Mouse (Mus musculus): ENCODE measurements around the gene Fbxw26. TPM values are rescaled to one million over a fixed set of nuclear protein-coding genes. Genes with fewer than 3 reads are reported as not detected.
A peak's percentile ranks its signal among the peaks of the same experiment; 100 is the strongest.
"Not testable (repeated sequence)": the region's sequence is repeated elsewhere in the genome, so short reads cannot be mapped to it uniquely, and the experiment has no call there.

The Fbxw26 gene
- not detected in 2 replicates for total RNA-seq (2021)
- long read RNA-seq, experiment 1 = 0 reads
- long read RNA-seq, experiment 2 = 0 reads

GRCm38 (mm10) chr9:109745989-109746388, at the start of gene Fbxw26:
Gene Fbxw26 (minus strand): TSS chr9:109746089.
- not testable (repeated sequence) for DNase-seq

- DNase-seq = no peak
Measured at GRCm38 (mm10) chr9:109795221-109795620, 49.3 kb upstream of the Fbxw26 start.

DNA sequence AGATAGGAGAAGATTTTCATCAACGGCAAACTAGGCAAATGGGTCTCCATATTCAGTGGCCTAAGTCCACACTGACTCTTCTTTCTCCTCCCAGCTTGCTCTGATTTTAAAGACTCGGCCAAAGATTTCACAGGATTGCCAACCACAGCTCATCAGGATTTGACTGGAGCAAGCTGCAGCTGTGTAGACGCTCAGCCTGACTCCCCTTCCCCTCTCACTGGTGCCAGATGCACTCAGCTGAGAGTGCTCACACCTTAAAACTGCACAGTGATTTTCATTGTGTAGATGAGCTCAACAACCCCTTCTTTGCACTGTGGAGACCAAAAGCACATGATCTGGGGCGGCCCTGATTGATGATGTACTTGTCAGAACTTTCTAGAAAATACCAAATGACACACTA, 44.7 kb upstream of the Fbxw26 start, which contains the start of gene Fbxw27:
Fbxw27 (minus strand) TSS at position 101 of the 400 bp plus-strand sequence.
- DNase-seq = not testable (repeated sequence)

- DNase-seq = peak; percentile 74
Measured at GRCm38 (mm10) chr9:109766841-109767240, 21.0 kb upstream of the Fbxw26 start.

- DNase-seq = not testable (repeated sequence)
Measured at GRCm38 (mm10) chr9:109702600-109702999, 43.3 kb downstream of the Fbxw26 start, which contains the start of gene Fbxw18. Gene Fbxw18 (minus strand): TSS chr9:109702700.

DNA sequence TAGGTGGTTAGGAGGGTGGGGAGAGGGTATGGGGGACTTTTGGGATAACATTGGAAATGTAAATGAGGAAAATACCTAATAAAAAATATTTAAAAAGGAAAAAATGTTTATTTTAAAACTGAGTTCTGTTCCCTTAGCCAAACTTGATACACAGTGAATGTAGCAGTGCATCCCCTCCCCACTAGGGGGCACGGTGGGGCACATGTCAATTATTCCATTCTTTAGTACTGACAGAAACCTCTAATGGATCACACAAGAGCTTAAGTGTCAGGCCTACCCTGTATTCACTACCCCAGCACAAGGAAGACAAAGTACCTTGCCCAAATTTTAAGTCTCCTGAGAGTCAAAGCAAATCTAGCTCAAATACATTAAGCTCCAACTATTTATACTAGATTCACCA, 60.6 kb downstream of the Fbxw26 start:
- peak; percentile 80 for DNase-seq

Other genes starting within 250 kb of the Fbxw26 start
- not detected in 2 replicates for gene Fbxw15, start 177.8 kb downstream of the Fbxw26 start, total RNA-seq (2021)
- not detected in 2 replicates for gene Fbxw24, start 120.0 kb downstream of the Fbxw26 start, total RNA-seq (2021)
- gene Fbxw25, start 81.4 kb downstream of the Fbxw26 start, total RNA-seq (2021) = not detected in 2 replicates
- not detected in 2 replicates for gene Fbxw18, start 43.4 kb downstream of the Fbxw26 start, total RNA-seq (2021)
- not detected in 2 replicates for gene Fbxw27, start 44.6 kb upstream of the Fbxw26 start, total RNA-seq (2021)
- gene Spink8, start 66.2 kb upstream of the Fbxw26 start, total RNA-seq (2021) = 17.4 and 19.3 TPM in 2 replicates
- 18.1 and 19.8 TPM in 2 replicates for gene Nme6, start 86.7 kb upstream of the Fbxw26 start, total RNA-seq (2021)
- 2.4 and 5.2 TPM in 2 replicates for gene Camp, start 103.5 kb upstream of the Fbxw26 start, total RNA-seq (2021)
- 14.6 and 16.7 TPM in 2 replicates for gene Cdc25a, start 129.5 kb upstream of the Fbxw26 start, total RNA-seq (2021)
- 85.4 and 94.2 TPM in 2 replicates for gene Map4, start 185.4 kb upstream of the Fbxw26 start, total RNA-seq (2021)

All from adrenal gland, postnatal 14 days (tissue).